Mouse (Mus musculus): ENCODE results near the gene Mcm3. TPM values are rescaled to one million over a fixed set of nuclear protein-coding genes. Genes with fewer than 3 reads are reported as not detected.

The Mcm3 gene
- polyA plus RNA-seq (2014; fragmentation: Illumina TruSeq; extraction: RNeasy Lipid Tissue Mini Kit (QIAGEN cat#74804); ENCODE audit: low read depth, low replicate concordance), result 5.4 TPM

GRCm38 (mm10) chr1:20819771-20820605, at the start of gene Mcm3:
TSS of gene Mcm3 (minus strand) at chr1:20820312.

GRCm38 (mm10) chr1:20790517-20790916, 29.6 kb downstream of the Mcm3 start, which contains the start of gene Il17f:
TSS of gene Il17f (minus strand) at chr1:20790617.

Other genes starting within 250 kb of the Mcm3 start
- gene Pkhd1, start 202.2 kb downstream of the Mcm3 start, polyA plus RNA-seq (2014; fragmentation: Illumina TruSeq; extraction: RNeasy Lipid Tissue Mini Kit (QIAGEN cat#74804); ENCODE audit: low read depth, low replicate concordance), result 0.04 TPM
- not detected for gene Il17a, start 89.4 kb downstream of the Mcm3 start, polyA plus RNA-seq (2014; fragmentation: Illumina TruSeq; extraction: RNeasy Lipid Tissue Mini Kit (QIAGEN cat#74804); ENCODE audit: low read depth, low replicate concordance)
- gene Il17f, start 29.7 kb downstream of the Mcm3 start, polyA plus RNA-seq (2014; fragmentation: Illumina TruSeq; extraction: RNeasy Lipid Tissue Mini Kit (QIAGEN cat#74804); ENCODE audit: low read depth, low replicate concordance), result not detected
- gene Paqr8, start 70.3 kb upstream of the Mcm3 start, polyA plus RNA-seq (2014; fragmentation: Illumina TruSeq; extraction: RNeasy Lipid Tissue Mini Kit (QIAGEN cat#74804); ENCODE audit: low read depth, low replicate concordance), result 22.2 TPM
- 390 TPM for gene Efhc1, start 131.3 kb upstream of the Mcm3 start, polyA plus RNA-seq (2014; fragmentation: Illumina TruSeq; extraction: RNeasy Lipid Tissue Mini Kit (QIAGEN cat#74804); ENCODE audit: low read depth, low replicate concordance)